Mouse (Mus musculus): ENCODE measurements at regions not wholly inside any gene's neighbourhood (a gene's known extent, or its start where the extent isn't known, plus 50 kb on each side); places are given as distances from the start of the nearest gene placed in this dataset.
"Not testable (repeated sequence)": the region's sequence is repeated elsewhere in the genome, so short reads cannot be mapped to it uniquely, and the experiment has no call there.

DNA sequence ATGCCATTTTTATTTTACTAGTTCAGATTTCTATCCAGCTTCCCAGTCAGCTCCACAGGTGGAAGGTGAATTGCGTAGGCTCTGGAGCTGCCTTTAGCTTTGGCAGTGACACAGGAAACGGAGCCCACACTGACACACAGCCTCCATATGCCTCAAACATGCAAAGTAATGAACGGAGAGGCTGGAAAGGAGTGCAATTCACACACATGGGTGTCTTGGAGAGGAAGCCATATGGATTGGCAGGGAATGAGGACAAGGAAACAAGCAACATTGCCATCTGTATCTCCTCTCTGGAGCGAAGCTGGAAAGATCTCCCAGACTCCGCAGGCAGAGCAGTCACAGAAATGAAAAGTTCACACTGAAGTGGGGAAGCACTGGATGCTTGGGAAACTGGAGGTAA lies 201.6 kb upstream of the 4930452B06Rik start:
- peak; percentile 58 to 75 for DNase-seq (ENCODE audit: low spot score in 2 of 2)
- intact Hi-C loops (cut with DNase I): no loop called here

DNA sequence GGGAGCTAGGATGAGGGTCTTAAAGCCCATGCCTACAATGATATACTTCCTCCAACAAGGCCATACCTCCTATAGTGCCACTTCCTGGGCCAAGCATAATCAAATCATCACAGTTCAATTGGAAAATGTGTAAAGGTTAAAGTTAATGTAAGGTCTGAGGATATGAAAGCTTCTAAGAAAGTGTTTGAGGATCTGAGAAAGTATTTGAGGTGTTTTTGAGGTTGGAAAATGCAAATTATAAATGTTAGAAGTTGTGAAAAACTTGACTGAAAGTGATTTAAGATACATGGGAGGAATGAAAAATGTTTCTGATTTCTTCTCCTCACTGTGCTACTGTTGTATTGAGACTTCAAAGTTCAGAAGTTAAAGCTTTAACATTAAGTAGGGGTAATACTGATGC lies 185.5 kb upstream of the 4930452B06Rik start:
- intact Hi-C loops (cut with DNase I): no loop called here
- DNase-seq (ENCODE audit: low spot score in 2 of 2): no peak

DNA sequence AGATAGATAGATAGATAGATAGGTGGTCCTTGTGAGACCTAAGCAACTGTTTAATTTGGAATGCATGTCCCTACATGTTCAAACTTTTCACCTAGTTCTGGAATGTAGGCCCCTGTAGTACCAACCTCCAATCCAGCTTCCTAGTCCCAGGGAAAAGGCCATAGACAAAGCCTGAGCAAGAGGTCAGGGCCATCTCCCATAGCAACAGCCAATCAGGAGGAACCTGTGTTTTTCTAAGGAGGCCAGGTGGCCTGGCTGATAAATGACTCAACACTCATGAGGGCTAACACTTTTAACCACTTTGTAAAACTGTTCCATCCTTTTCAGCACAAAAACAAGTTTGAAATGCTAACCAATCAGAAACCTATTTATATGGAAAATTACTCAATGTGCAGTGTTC lies 184.2 kb upstream of the 4930452B06Rik start:
- no peak for DNase-seq (ENCODE audit: low spot score in 2 of 2)

DNA sequence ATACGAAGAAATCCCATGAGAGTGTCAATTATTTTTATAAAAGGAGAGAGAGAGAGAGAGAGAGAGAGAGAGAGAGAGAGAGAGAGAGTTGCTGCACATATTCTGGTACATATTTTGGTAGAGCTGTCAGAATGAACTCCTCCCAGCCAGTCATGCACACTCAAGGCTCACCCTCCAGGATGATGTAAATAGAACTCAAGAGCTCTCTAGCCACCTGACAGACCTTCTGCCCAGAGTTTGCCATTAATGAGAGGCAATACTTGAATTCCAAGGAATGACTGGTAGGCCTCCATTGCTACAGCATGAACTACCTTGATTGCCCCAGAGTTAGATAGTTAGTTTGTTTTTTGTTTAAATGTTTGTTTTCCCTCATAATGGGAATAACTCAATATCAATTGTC lies 167.5 kb upstream of the 4930452B06Rik start:
- DNase-seq (ENCODE audit: low spot score in 2 of 2): no peak
- intact Hi-C loops (cut with DNase I): no loop called here

More for the DNA sequence above, 184.2 kb upstream of the 4930452B06Rik start:
- intact Hi-C loops (cut with DNase I): no loop called here

DNA sequence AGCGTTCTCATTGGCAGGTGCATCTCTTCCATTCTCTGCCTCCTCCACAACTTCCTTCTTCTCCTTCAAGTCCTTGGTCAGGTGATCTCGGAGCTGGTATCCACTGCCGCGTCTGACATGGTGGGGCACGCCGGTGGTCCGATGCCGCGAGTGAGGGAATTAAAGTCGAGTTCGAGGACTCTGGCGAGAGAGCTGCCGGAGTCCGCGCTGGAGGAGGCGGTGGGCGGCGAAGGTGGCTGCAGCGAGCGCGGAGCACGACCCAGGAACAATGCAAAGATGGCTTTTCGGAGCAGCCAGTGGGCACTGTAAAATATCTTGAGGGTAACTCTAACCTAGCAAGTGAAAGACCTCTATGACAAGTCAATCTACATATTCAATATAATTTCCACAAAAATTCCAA lies 134.2 kb upstream of the 4930452B06Rik start:
- DNase-seq (ENCODE audit: low spot score in 2 of 2); intact Hi-C loops (cut with DNase I): not testable (repeated sequence)

DNA sequence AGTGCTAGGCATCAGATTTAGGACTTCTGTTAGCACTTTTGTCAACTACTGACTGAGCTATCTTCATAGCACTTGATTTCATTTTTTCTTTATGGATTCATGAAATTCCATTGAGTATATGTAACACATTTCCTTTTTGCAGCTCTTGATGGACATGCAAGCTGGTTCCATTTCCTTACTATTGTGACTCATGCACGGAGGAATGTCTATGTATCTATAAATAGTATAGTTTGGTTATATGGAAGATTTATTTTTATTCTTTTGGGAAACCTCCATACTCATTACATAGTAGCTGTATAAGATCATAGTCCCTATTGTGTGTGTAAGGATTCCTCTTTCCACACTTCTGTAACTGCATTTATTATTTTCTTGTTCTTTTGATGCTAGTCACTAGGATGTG lies 123.3 kb upstream of the 4930452B06Rik start:
- intact Hi-C loops (cut with DNase I): no loop called here
- DNase-seq (ENCODE audit: low spot score in 2 of 2): no peak

DNA sequence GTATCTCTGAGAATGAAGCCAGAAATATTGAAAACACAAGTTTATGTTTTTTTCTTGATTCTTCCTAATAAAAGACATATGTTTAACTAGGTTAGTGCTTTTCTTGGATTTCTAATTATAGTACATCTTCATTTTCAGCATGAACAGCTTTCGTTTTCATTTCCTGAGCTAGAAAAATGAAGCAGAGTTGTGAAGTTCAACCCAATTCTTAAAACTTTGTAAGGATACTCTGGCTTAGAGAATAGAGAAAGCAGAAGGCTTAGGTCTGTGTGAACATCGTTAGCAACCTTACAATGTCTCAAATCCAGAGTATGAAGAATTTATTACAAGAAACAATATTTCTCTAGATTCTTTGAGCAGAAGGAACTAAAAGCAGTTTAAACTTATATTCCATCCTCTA lies 94.5 kb upstream of the 4930452B06Rik start:
- intact Hi-C loops (cut with DNase I): no loop called here
- no peak for DNase-seq (ENCODE audit: low spot score in 2 of 2)

DNA sequence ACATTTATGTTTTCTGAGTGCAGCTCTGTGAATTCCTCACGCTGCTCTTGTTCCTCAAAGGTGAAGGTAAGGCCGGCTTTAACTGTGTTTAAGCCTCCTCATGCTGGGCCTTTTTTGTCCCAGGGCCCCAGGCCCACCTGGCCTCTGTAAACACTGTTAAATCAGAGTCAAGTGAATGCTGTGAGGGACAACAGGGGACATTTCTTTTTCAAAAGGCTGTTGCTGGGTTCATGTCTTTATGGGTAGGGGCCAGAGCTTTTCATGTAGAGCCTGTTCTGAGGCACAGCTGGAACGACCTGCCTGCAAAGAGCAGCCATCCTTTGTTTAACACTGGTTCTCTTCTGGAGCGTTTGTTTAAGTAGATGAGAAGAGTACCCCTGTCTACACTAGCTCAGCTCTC lies 70.8 kb upstream of the 4930452B06Rik start:
- DNase-seq (ENCODE audit: low spot score in 2 of 2): no peak
- intact Hi-C loops (cut with DNase I): no loop called here

DNA sequence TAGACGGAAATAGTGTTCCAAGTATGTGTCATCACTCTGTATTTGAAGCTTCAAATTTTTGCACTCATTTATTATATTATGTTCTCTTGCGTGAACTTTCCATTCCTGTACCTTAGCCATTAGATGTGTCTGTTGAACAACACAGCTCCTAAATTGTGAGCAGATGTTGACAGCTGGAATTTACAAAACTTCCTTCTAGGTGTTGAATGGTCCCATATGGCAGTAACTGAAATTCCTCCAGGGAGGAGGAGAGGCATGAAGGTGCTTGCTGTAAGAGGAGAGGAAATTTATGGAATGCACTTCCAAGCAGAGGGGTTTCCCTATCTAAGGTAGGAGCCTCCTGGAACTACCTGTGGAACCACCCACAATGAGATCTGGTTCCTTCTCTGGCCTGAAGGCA lies 67.2 kb upstream of the 4930452B06Rik start:
- intact Hi-C loops (cut with DNase I): no loop called here
- DNase-seq (ENCODE audit: low spot score in 2 of 2): no peak

DNA sequence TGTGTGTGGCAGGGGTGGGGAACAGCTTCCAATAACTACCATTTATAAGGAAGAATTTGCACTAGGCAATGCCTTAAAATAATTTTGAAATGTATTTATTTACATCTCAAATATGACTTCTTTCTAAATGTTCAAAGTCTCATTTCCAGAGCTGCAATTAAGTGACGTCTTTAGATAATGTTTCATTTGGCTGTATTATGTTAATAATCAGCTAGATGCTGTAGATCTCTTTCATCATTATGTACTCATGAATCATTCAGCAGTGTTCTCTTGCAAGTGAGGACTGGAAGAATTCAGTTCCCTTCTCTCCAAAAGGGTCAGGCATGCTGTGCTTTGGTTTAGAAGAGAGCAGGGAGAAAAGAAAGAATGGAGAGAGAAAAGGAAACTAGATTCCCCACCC lies 61.3 kb upstream of the 4930452B06Rik start:
- no peak for DNase-seq (ENCODE audit: low spot score in 2 of 2)
- intact Hi-C loops (cut with DNase I): no loop called here

Measured in left cerebral cortex, postnatal 36 days (tissue).